Mouse (Mus musculus): ENCODE data around the gene Evpl. TPM values are rescaled to one million over a fixed set of nuclear protein-coding genes. Genes with fewer than 3 reads are reported as not detected.

Evpl gene
- polyA plus RNA-seq, 1 experiment from 2014 or later = 2.4 TPM

GRCm38 (mm10) chr11:116213877-116214510 is 23.9 kb downstream of the Evpl start:
- Histone ChIP-seq H3K9me3 (no peaks in the 10 kb centered on the region), H3K27ac (no peak overlapping the region), H3K4me1 (replicated peaks) (peaks cover 7% of the 10 kb centered on the region), H3K4me2 (no peak overlapping the region), H3K36me3 (peaks cover 4% of the 10 kb centered on the region; the same call in 1 of the 2 replicates), H3K4me3 (replicated peaks) (no peak overlapping the region), H3K27me3 (no peaks in the 10 kb centered on the region), H3K9ac (replicated peaks) (no peak overlapping the region)
- no peak for ATAC-seq (ENCODE audit: insufficient number of reproducible peaks, insufficient read depth, low FRiP score, low TSS enrichment, low read depth)
- WGBS = 92% methylated on average over 13 of the region's 13 CpGs

DNA sequence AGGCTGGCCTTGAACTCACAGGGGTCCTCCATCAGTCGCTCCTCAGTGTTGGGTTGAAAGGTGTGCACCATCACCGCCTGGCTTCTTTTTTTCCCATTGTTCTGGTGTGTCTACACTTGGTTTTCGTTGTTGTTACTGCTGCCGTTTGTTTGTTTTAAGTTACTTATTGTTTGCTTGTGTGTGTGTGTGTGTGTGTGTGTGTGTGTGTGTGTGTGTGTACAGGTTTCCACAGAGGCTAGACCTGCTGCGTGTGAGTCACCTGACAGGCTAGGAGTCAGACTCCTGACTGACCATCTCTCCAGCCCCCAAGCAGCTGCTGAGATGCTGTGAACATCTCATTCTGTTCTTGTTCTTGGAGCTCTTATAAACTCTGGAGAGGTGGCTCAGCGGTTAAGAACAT is 25.0 kb downstream of the Evpl start:
- Histone ChIP-seq H3K36me3 (peaks cover 4% of the 10 kb centered on the region; the same call in 1 of the 2 replicates), H3K4me3 (replicated peaks) (no peak overlapping the region), H3K4me2 (no peak overlapping the region), H3K9ac (replicated peaks) (no peak overlapping the region), H3K27me3 (no peaks in the 10 kb centered on the region), H3K9me3 (no peaks in the 10 kb centered on the region), H3K27ac (no peak overlapping the region), H3K4me1 (replicated peaks) (no peaks in the 10 kb centered on the region)
- no peak for ATAC-seq (ENCODE audit: insufficient number of reproducible peaks, insufficient read depth, low FRiP score, low TSS enrichment, low read depth)
- 89% methylated on average over 6 of the region's 6 CpGs for WGBS

GRCm38 (mm10) chr11:116210696-116211095 is 27.2 kb downstream of the Evpl start:
- Histone ChIP-seq H3K27ac (no peak overlapping the region), H3K9ac (replicated peaks) (no peak overlapping the region), H3K9me3 (no peaks in the 10 kb centered on the region), H3K4me2 (no peak overlapping the region), H3K36me3 (peaks cover 24% of the 10 kb centered on the region), H3K4me1 (replicated peaks) (no peaks in the 10 kb centered on the region), H3K4me3 (replicated peaks) (no peak overlapping the region), H3K27me3 (no peaks in the 10 kb centered on the region)
- WGBS = 68% methylated on average over 5 of the region's 5 CpGs
- ATAC-seq (ENCODE audit: insufficient number of reproducible peaks, insufficient read depth, low FRiP score, low TSS enrichment, low read depth) = no peak

DNA sequence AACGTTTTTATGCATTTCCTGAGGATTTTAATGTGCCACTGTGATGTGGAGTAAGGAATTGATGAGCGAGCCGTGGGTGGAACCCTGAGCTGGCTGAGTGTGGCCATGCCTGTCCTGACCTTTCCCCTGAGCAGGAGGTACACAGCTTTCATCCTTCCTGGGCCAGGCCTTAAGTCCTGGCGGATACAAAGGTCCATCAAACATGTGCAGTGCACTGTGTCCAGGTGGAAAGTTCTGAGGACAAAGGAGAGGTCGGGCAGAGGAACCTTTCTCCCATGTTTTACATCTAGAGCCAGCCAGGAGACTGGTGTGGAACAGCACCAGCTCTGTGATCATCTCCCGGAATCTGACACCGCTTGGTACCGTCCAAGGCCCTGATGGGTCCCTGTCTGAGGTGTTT is 28.6 kb downstream of the Evpl start:
- Histone ChIP-seq H3K27ac (no peak overlapping the region), H3K4me2 (no peak overlapping the region), H3K9me3 (no peaks in the 10 kb centered on the region), H3K4me1 (replicated peaks) (no peaks in the 10 kb centered on the region), H3K9ac (replicated peaks) (no peak overlapping the region), H3K27me3 (no peaks in the 10 kb centered on the region), H3K36me3 (peaks cover 35% of the 10 kb centered on the region), H3K4me3 (replicated peaks) (no peak overlapping the region)
- ATAC-seq (ENCODE audit: insufficient number of reproducible peaks, insufficient read depth, low FRiP score, low TSS enrichment, low read depth) = no peak
- WGBS = 73% methylated on average over 8 of the region's 8 CpGs

GRCm38 (mm10) chr11:116208660-116209059 is 29.2 kb downstream of the Evpl start:
- no peak overlapping the region for H3K27ac ChIP-seq
- H3K4me2 ChIP-seq = no peak overlapping the region
- WGBS = 78% methylated on average over 3 of the region's 3 CpGs

GRCm38 (mm10) chr11:116206678-116207077 is 31.2 kb downstream of the Evpl start:
- H3K4me1 ChIP-seq (replicated peaks) = no peaks in the 10 kb centered on the region

More at GRCm38 (mm10) chr11:116208660-116209059, 29.2 kb downstream of the Evpl start:
- ATAC-seq (ENCODE audit: insufficient number of reproducible peaks, insufficient read depth, low FRiP score, low TSS enrichment, low read depth) = no peak
- no peaks in the 10 kb centered on the region for H3K4me1 ChIP-seq (replicated peaks)
- H3K9me3 ChIP-seq = no peaks in the 10 kb centered on the region
- no peaks in the 10 kb centered on the region for H3K27me3 ChIP-seq
- no peak overlapping the region for H3K4me3 ChIP-seq (replicated peaks)
- H3K36me3 ChIP-seq = peaks cover 38% of the 10 kb centered on the region
- H3K9ac ChIP-seq (replicated peaks) = no peak overlapping the region

DNA sequence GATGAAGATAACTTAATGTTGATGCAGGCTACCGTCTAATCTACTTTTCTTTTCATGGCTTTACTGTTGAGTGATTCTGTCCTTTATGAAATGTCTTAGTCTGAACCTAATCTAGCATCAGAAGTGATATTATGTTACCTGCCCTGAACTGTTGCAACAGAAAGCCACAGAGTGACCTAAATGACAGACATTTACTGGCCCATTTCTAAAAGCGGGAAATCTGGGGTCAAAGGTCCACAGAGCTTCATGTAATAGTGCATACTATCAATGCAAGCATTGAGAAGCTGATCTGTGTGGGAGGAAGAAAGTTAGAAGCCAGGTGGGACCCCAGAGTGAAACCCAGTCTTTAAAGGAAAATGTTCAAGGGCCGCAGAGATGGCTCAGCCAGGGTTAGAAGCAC is 34.7 kb downstream of the Evpl start:
- WGBS = 91% methylated on average over 3 of the region's 3 CpGs
- H3K27ac ChIP-seq = no peak overlapping the region
- H3K27me3 ChIP-seq = no peaks in the 10 kb centered on the region
- no peak for ATAC-seq (ENCODE audit: insufficient number of reproducible peaks, insufficient read depth, low FRiP score, low TSS enrichment, low read depth)
- H3K9me3 ChIP-seq = no peaks in the 10 kb centered on the region
- no peak overlapping the region for H3K4me3 ChIP-seq (replicated peaks)
- peaks cover 43% of the 10 kb centered on the region for H3K36me3 ChIP-seq
- H3K4me2 ChIP-seq = no peak overlapping the region
- H3K4me1 ChIP-seq (replicated peaks) = peaks cover 4% of the 10 kb centered on the region
- H3K9ac ChIP-seq (replicated peaks) = no peak overlapping the region

More at GRCm38 (mm10) chr11:116206678-116207077, 31.2 kb downstream of the Evpl start:
- peaks cover 43% of the 10 kb centered on the region for H3K36me3 ChIP-seq
- no peak overlapping the region for H3K27ac ChIP-seq
- no peak overlapping the region for H3K4me3 ChIP-seq (replicated peaks)
- no peaks in the 10 kb centered on the region for H3K27me3 ChIP-seq
- no peaks in the 10 kb centered on the region for H3K9me3 ChIP-seq
- no peak overlapping the region for H3K9ac ChIP-seq (replicated peaks)
- ATAC-seq (ENCODE audit: insufficient number of reproducible peaks, insufficient read depth, low FRiP score, low TSS enrichment, low read depth) = no peak
- no peak overlapping the region for H3K4me2 ChIP-seq
- WGBS = 68% methylated on average over 4 of the region's 4 CpGs

DNA sequence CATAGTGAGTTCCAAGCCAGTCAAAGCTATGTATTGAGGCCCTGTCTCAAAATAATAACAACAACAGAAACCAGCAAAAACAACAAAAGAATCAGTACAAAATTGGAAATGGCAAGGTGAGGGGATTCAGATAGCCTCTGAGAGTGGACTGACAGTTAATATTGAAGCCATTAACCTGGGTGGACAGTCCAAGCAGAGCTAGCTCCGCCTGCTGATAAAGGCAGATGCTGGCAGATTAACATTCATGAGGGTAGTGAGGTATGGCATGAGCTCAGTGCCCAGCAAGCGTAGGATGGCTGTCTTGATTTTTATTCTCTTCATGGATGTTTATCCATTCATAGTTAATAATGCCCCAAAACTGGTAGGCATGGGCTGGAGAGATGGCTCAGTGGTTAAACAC is 36.7 kb downstream of the Evpl start:
- Histone ChIP-seq H3K4me2 (no peak overlapping the region), H3K27ac (no peak overlapping the region), H3K4me3 (replicated peaks) (no peak overlapping the region), H3K27me3 (no peaks in the 10 kb centered on the region), H3K9me3 (no peaks in the 10 kb centered on the region), H3K4me1 (replicated peaks) (peaks cover 7% of the 10 kb centered on the region), H3K9ac (replicated peaks) (no peak overlapping the region), H3K36me3 (peaks cover 41% of the 10 kb centered on the region)
- 85% methylated on average over 2 of the region's 2 CpGs for WGBS
- ATAC-seq (ENCODE audit: insufficient number of reproducible peaks, insufficient read depth, low FRiP score, low TSS enrichment, low read depth) = no peak

DNA sequence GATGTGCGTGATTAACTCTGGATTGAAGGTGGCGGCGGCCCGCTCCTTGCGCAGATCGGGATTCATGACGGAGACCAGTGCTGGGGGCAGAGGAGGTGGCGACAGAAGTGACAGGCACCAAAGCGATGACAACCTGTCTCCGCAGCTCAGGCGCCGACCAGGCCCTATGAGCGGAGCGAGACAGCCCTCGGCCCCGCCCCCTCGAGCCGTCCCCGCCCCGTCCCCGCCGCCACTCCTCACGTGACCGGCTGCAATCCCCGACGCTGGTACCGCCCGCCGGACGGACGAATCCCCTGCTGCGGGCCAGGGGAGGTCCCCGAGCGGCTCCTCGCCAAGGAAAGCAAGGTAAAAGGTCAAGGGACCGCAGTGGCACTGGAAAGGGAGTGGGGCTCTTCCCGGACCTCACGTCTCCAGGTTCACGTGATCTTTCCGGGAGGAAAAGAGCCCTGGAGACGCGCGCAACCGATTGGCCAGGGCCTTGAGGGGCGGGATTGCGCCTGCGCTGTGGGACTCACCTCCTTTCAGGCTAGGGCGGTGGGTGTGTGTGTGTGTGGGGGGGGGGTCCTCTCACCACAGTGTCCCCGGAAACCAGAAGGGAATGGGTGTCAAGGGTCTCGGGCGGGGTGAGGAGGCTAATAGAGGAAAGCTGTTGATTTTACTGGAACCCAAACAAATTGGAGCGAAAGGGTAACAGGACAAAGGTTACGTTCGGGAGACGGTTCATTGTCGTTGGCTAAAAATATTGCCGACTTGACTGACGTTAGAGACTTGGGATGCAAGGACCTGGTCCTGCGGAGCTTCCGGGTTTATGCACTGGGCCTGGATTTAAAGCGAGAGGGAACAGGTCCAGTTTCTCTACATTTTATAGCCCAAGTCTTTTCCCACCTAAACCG is 39.0 kb downstream of the Evpl start, which contains the start of the genes Ten1 and Acox1:
TSS of gene Ten1 (plus strand) at position 217 of the 893 bp plus-strand sequence.
TSS of gene Acox1 (minus strand) at position 407 of the 893 bp plus-strand sequence.
- H3K36me3 ChIP-seq = peaks cover 28% of the 10 kb centered on the region; the same call in 1 of the 2 replicates
- H3K27ac ChIP-seq = peak within 1 kb of the TSS; percentile 92
- H3K9ac ChIP-seq (replicated peaks) = peak within 1 kb of the TSS; percentile 82
- ATAC-seq (ENCODE audit: insufficient number of reproducible peaks, insufficient read depth, low FRiP score, low TSS enrichment, low read depth) = peak; percentile 96
- H3K4me1 ChIP-seq (replicated peaks) = peaks cover 7% of the 10 kb centered on the region
- H3K27me3 ChIP-seq = no peaks in the 10 kb centered on the region
- under 1% methylated on average over 59 of the region's 62 CpGs for WGBS
- H3K4me3 ChIP-seq (replicated peaks) = peak within 1 kb of the TSS; percentile 76
- no peaks in the 10 kb centered on the region for H3K9me3 ChIP-seq
- H3K4me2 ChIP-seq = peak within 1 kb of the TSS; percentile 81

- 24% methylated on average over 13 of the region's 13 CpGs for WGBS
- Histone ChIP-seq H3K27ac (no peak overlapping the region), H3K4me2 (peak overlapping the region; percentile 81), H3K9ac (replicated peaks) (peak overlapping the region; percentile 82), H3K27me3 (no peaks in the 10 kb centered on the region), H3K36me3 (peaks cover 23% of the 10 kb centered on the region; the same call in 1 of the 2 replicates), H3K9me3 (no peaks in the 10 kb centered on the region), H3K4me3 (replicated peaks) (peak overlapping the region; percentile 76), H3K4me1 (replicated peaks) (peaks cover 7% of the 10 kb centered on the region)
- no peak for ATAC-seq (ENCODE audit: insufficient number of reproducible peaks, insufficient read depth, low FRiP score, low TSS enrichment, low read depth)
These were observed 39.7 kb downstream of the Evpl start for GRCm38 (mm10) chr11:116198132-116198531.

DNA sequence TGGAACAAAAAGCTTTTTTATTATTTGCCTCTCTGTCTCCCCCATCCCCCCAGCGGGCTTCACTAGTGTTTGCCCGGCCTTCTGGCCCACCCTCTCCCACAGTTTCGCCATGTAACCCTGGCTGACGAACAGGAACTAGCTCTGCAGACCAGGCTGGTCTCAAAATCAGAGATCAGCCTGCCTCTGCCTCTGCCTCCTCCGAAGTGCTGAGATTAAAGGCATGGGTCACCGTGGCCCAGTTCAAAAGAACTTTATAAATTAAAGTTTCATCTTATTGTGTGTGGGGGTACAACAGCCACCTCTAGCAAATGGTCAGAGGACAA is 40.3 kb downstream of the Evpl start:
- Histone ChIP-seq H3K4me3 (replicated peaks) (no peak overlapping the region), H3K36me3 (peaks cover 23% of the 10 kb centered on the region; the same call in 1 of the 2 replicates), H3K4me2 (peak overlapping the region; percentile 81), H3K9me3 (no peaks in the 10 kb centered on the region), H3K27ac (no peak overlapping the region), H3K4me1 (replicated peaks) (peaks cover 7% of the 10 kb centered on the region), H3K27me3 (no peaks in the 10 kb centered on the region), H3K9ac (replicated peaks) (no peak overlapping the region)
- WGBS = 89% methylated on average over 6 of the region's 6 CpGs
- ATAC-seq (ENCODE audit: insufficient number of reproducible peaks, insufficient read depth, low FRiP score, low TSS enrichment, low read depth) = no peak
